ENCODE assay signal across 21 mouse cellular contexts in genomic region chr10:28568047-28568446, GRCm38 (mm10).
DNase-seq lines count a peak whose midpoint lies in the region; ATAC-seq and TF ChIP-seq lines count a peak whose summit lies in the region.
"Had no signal": no experiment of that assay in that cellular context is flagged by ENCODE, and none has a peak within 500 bp of the region (broad histone marks: within the 10 kb centered on the region; RNA-seq: fewer than 3 reads in every experiment).

No protein-coding gene starts in this region.

- H3K27ac ChIP-seq in liver, embryonic 11.5 days (ENCODE audit: low read depth, low read length), result no peak overlapping the region
- H3K27ac ChIP-seq: embryonic facial prominence, embryonic 12.5 days; forebrain, embryonic 15.5 days; hindbrain, embryonic 14.5 days; kidney, postnatal 0 days; left cerebral cortex, adult 2 months; limb, embryonic 13.5 days; midbrain, embryonic 13.5 days had no signal

- 58% methylated on average over 5 of the region's 5 CpGs for WGBS in liver, embryonic 11.5 days

- peaks cover 29% of the 10 kb centered on the region for H3K4me1 ChIP-seq in G1E (ENCODE audit: insufficient read depth, low read depth, low read length)
- peaks cover 16% of the 10 kb centered on the region for H3K4me1 ChIP-seq in liver, embryonic 11.5 days (replicated peaks; ENCODE audit: control insufficient read depth, insufficient read depth, low read length)
- H3K4me1 ChIP-seq: embryonic facial prominence, embryonic 12.5 days; forebrain, embryonic 15.5 days; limb, embryonic 13.5 days had no signal

- TF ChIP-seq CTCF in G1E (IDR thresholded peaks at IDR 0.05; ENCODE audit: low read depth, low read length), result no peak

- H3K27me3 ChIP-seq in G1E (ENCODE audit: insufficient read depth, low read length), result no peaks in the 10 kb centered on the region
- H3K27me3 ChIP-seq in liver, embryonic 11.5 days (replicated peaks; ENCODE audit: control insufficient read depth, insufficient read depth, low read length), result no peaks in the 10 kb centered on the region
- H3K27me3 ChIP-seq: CH12.LX; embryonic facial prominence, embryonic 12.5 days; forebrain, embryonic 15.5 days; limb, embryonic 13.5 days; midbrain, embryonic 13.5 days had no signal

- no peaks in the 10 kb centered on the region for H3K36me3 ChIP-seq in G1E (replicated peaks)
- H3K36me3 ChIP-seq in liver, embryonic 11.5 days (ENCODE audit: control insufficient read depth, insufficient read depth, low read length), result no peaks in the 10 kb centered on the region
- H3K36me3 ChIP-seq: embryonic facial prominence, embryonic 12.5 days; forebrain, embryonic 15.5 days; midbrain, embryonic 13.5 days had no signal

- intact Hi-C loops in left cerebral cortex, postnatal 4 days (cut with DNase I), result no loop called here

- ATAC-seq in G1E (ENCODE audit: extremely low read depth, insufficient number of reproducible peaks, low FRiP score, poor library complexity, severe bottlenecking), result peak; percentile 55
- ATAC-seq in liver, embryonic 11.5 days (replicated peaks; ENCODE audit: low FRiP score), result peak; percentile 53
- ATAC-seq: forebrain, embryonic 15.5 days; midbrain, embryonic 13.5 days had no signal

- no peaks in the 10 kb centered on the region for H3K9me3 ChIP-seq in G1E (replicated peaks)
- no peaks in the 10 kb centered on the region for H3K9me3 ChIP-seq in liver, embryonic 11.5 days (ENCODE audit: control insufficient read depth, low read length)
- H3K9me3 ChIP-seq: embryonic facial prominence, embryonic 12.5 days; forebrain, embryonic 15.5 days; limb, embryonic 13.5 days; midbrain, embryonic 13.5 days had no signal

- peak; percentile 31 for DNase-seq in CD4-positive helper T cell, adult 2 months (ENCODE audit: low read depth, low spot score)
- no peak for DNase-seq in G1E (ENCODE audit: low spot score)
- DNase-seq in liver, embryonic 11.5 days (ENCODE audit: low spot score), result no peak
- DNase-seq in thymus, postnatal 10 days (ENCODE audit: low spot score in 2 of 2), result peak; percentile 39 to 48
- no peak for DNase-seq in left cerebral cortex, postnatal 4 days
- no peak for DNase-seq in cerebellum, postnatal 36 days
- DNase-seq in spleen, adult 12 weeks (ENCODE audit: low spot score), result no peak
- DNase-seq: kidney, adult 11 months; lung, adult 2 months; lung, postnatal 4 days; right cerebral cortex, adult 18-20 months; spleen, adult 18-20 months had no signal

- no peak overlapping the region for H3K9ac ChIP-seq in liver, embryonic 11.5 days (ENCODE audit: low read depth, low read length)
- H3K9ac ChIP-seq: embryonic facial prominence, embryonic 12.5 days; forebrain, embryonic 15.5 days; hindbrain, embryonic 14.5 days; limb, embryonic 13.5 days; midbrain, embryonic 13.5 days had no signal

- H3K4me2 ChIP-seq in liver, embryonic 11.5 days, result no peak overlapping the region
- H3K4me2 ChIP-seq: embryonic facial prominence, embryonic 12.5 days; forebrain, embryonic 15.5 days; heart, embryonic 11.5 days; hindbrain, embryonic 14.5 days; limb, embryonic 13.5 days; midbrain, embryonic 13.5 days had no signal

- no peak overlapping the region for H3K4me3 ChIP-seq in G1E (ENCODE audit: low read depth, low read length)
- H3K4me3 ChIP-seq in liver, embryonic 11.5 days (ENCODE audit: low read depth, low read length), result no peak overlapping the region
- H3K4me3 ChIP-seq: embryonic facial prominence, embryonic 12.5 days; forebrain, embryonic 15.5 days; left cerebral cortex, adult 2 months; limb, embryonic 13.5 days; midbrain, embryonic 13.5 days had no signal

Comparison
In these comparisons a context has a peak if more than half of its experiments do, and no peak if none do; other contexts are left out.
1. DNase-seq: peak in CD4-positive helper T cell, adult 2 months (single experiment) and thymus, postnatal 10 days (2 of 2); none in G1E (single experiment), liver, embryonic 11.5 days (single experiment), left cerebral cortex, postnatal 4 days (single experiment), cerebellum, postnatal 36 days (0 of 2) and spleen, adult 12 weeks (single experiment).